ENCODE assay signal across 8 mouse cellular contexts in the genomic region with DNA sequence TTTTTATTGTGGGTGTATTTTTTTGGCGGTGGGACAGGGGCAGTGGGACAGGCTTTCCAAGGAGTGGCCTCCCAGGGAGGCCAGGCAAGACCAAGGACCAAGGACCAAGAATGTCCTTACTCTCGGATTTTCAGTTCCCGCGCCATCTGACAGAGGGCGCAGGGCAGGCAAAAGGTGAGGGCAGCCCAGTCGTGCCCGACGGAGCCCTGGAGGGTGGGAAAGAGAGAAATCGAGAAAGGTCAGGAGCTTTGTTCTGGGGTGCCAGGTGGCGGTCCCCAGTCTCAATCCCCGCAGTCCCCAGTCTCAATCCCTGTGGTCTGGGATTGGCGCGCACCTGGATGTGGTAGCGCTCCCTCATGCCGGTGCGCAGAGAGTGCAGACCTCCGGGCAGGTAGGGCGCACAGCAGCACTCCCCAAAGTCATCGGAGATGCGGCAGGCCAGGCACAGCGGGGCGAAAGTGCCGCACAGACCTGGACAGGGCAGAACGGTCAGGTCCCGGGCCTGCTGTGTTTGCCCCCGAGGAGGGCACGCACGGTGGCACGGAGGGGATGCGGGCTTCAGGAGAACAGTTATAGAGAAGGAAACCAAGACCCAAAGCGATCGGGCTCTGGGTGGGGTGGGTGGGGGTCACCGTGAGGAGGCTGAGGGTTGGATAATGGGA. TPM values are rescaled to one million over a fixed set of nuclear protein-coding genes. Genes with fewer than 3 reads are reported as not detected.
DNase-seq lines count a peak whose midpoint lies in the region; ATAC-seq and TF ChIP-seq lines count a peak whose summit lies in the region.

No protein-coding gene starts in this region.

- no peak overlapping the region for H3K4me3 ChIP-seq in liver, embryonic 14.5 days (ENCODE audit: insufficient read depth in 1 of 2, low read depth in 2 of 2, low read length in 2 of 2)
- H3K4me3 ChIP-seq in hindbrain, embryonic 13.5 days, result peak overlapping the region; percentile 5; the same call in 1 of the 2 replicates
- H3K4me3 ChIP-seq in lung, embryonic 16.5 days (ENCODE audit: low read length), result no peak overlapping the region

- DNase-seq in liver, embryonic 14.5 days (ENCODE audit: low read depth in 3 of 3, low spot score in 3 of 3), result no peak
- DNase-seq in liver (no peak), adipocyte (ENCODE audit: low spot score) (no peak)
- DNase-seq in urinary bladder, postnatal 10 days (ENCODE audit: low spot score), result no peak

- no peak overlapping the region for H3K4me2 ChIP-seq in liver, embryonic 14.5 days (ENCODE audit: low read depth)
- peak overlapping the region; percentile 33 for H3K4me2 ChIP-seq in hindbrain, embryonic 13.5 days
- peak overlapping the region; percentile 40; the same call in 1 of the 2 replicates for H3K4me2 ChIP-seq in lung, embryonic 16.5 days (ENCODE audit: low read depth, low read length)

- no peak for TF ChIP-seq EP300 in liver, embryonic 14.5 days (IDR thresholded peaks at IDR 0.05; ENCODE audit: low read depth)

- TF ChIP-seq CTCF in liver, embryonic 14.5 days (IDR thresholded peaks at IDR 0.05; ENCODE audit: low read depth), result peak; percentile 39; the same call in 1 of the 2 replicates

- no peaks in the 10 kb centered on the region for H3K4me1 ChIP-seq in liver, embryonic 14.5 days (replicated peaks; ENCODE audit: control insufficient read depth in 2 of 2, insufficient read depth in 2 of 2, low read length in 1 of 2)
- H3K4me1 ChIP-seq in hindbrain, embryonic 13.5 days (replicated peaks), result peaks cover 31% of the 10 kb centered on the region
- peaks cover 4% of the 10 kb centered on the region; the same call in 1 of the 2 replicates for H3K4me1 ChIP-seq in lung, embryonic 16.5 days (replicated peaks; ENCODE audit: control insufficient read depth, insufficient read depth, low read length)

- no peak overlapping the region for H3K9ac ChIP-seq in liver, embryonic 14.5 days (replicated peaks)
- 0 out of 2 replicates have a peak overlapping the region, but pooled peaks have one; percentile 13 for H3K9ac ChIP-seq in hindbrain, embryonic 13.5 days
- H3K9ac ChIP-seq in lung, embryonic 16.5 days (ENCODE audit: low read length), result peak overlapping the region; percentile 24

- ATAC-seq in liver, embryonic 14.5 days (ENCODE audit: insufficient read depth), result no peak
- peak; percentile 73 for ATAC-seq in common myeloid progenitor, adult 5-6 weeks (replicated peaks; ENCODE audit: low read depth, poor library complexity, severe bottlenecking)
- ATAC-seq in hindbrain, embryonic 13.5 days (ENCODE audit: low FRiP score), result no peak
- ATAC-seq in lung, embryonic 16.5 days (ENCODE audit: low read depth), result 0 out of 2 replicates have a peak, but pooled peaks have one; percentile 13
- no peak for ATAC-seq in activated CD4-positive, CD25-positive, alpha-beta regulatory T cell, adult 4 months

- H3K36me3 ChIP-seq in liver, embryonic 14.5 days (replicated peaks; ENCODE audit: control insufficient read depth, insufficient read depth, low read depth), result no peaks in the 10 kb centered on the region
- H3K36me3 ChIP-seq in hindbrain, embryonic 13.5 days, result peaks cover 20% of the 10 kb centered on the region
- H3K36me3 ChIP-seq in lung, embryonic 16.5 days (ENCODE audit: control insufficient read depth, insufficient read depth, low read length), result peaks cover 6% of the 10 kb centered on the region; the same call in 1 of the 2 replicates

- no peaks in the 10 kb centered on the region for H3K9me3 ChIP-seq in liver, embryonic 14.5 days (ENCODE audit: control insufficient read depth, low read length)
- no peaks in the 10 kb centered on the region for H3K9me3 ChIP-seq in hindbrain, embryonic 13.5 days
- H3K9me3 ChIP-seq in lung, embryonic 16.5 days (ENCODE audit: control insufficient read depth, low read length), result no peaks in the 10 kb centered on the region

- WGBS in liver, embryonic 14.5 days (ENCODE audit: insufficient replicate concordance), result 4% methylated on average over 33 of the region's 33 CpGs
- 2% methylated on average over 33 of the region's 33 CpGs for WGBS in hindbrain, embryonic 13.5 days
- WGBS in lung, embryonic 16.5 days, result 2% methylated on average over 28 of the region's 33 CpGs

- H3K27me3 ChIP-seq in liver, embryonic 14.5 days (ENCODE audit: control insufficient read depth, insufficient read depth, low read length), result peaks cover 34% of the 10 kb centered on the region
- H3K27me3 ChIP-seq in hindbrain, embryonic 13.5 days, result peaks cover 55% of the 10 kb centered on the region
- H3K27me3 ChIP-seq in lung, embryonic 16.5 days (ENCODE audit: control insufficient read depth, insufficient read depth, low read depth, low read length), result peaks cover 27% of the 10 kb centered on the region

- H3K27ac ChIP-seq in liver, embryonic 14.5 days, result no peak overlapping the region
- no peak overlapping the region for H3K27ac ChIP-seq in hindbrain, embryonic 13.5 days
- H3K27ac ChIP-seq in lung, embryonic 16.5 days (ENCODE audit: low read length), result no peak overlapping the region

RNA-seq across cellular contexts. Expression of gene Cnfn, which starts 1.8 kb away (rescaled TPM):
- not detected in 2 replicates for polyA plus RNA-seq in liver, embryonic 14.5 days (2012; rRNA removed)
- not detected in 2 replicates for polyA plus RNA-seq in liver, embryonic 14.5 days (2014; fragmentation: Nextera tagmentation; extraction: Ambion mirVana)
- total RNA-seq in common myeloid progenitor, adult 5-6 weeks (2017), result not detected in 2 replicates
- polyA plus RNA-seq in hindbrain, embryonic 13.5 days (2015; fragmentation: Nextera tagmentation; extraction: Ambion mirVana), result not detected in 2 replicates
- 0.33 and 2.9 TPM in 2 replicates for polyA plus RNA-seq in lung, embryonic 16.5 days (2015; fragmentation: Nextera tagmentation; extraction: Ambion mirVana)
- not detected for polyA plus RNA-seq in activated CD4-positive, CD25-positive, alpha-beta regulatory T cell, adult 4 months (2017; shearing (Covaris generic))

RNA-seq across cellular contexts. Expression of gene Lipe, which starts 30.7 kb away (rescaled TPM):
- polyA plus RNA-seq in liver, embryonic 14.5 days (2012; rRNA removed), result 2.3 TPM in 2 replicates
- 0.38 and 0.72 TPM in 2 replicates for polyA plus RNA-seq in liver, embryonic 14.5 days (2014; fragmentation: Nextera tagmentation; extraction: Ambion mirVana)
- total RNA-seq in common myeloid progenitor, adult 5-6 weeks (2017), result 6.6 and 10.1 TPM in 2 replicates
- 9.8 and 10.6 TPM in 2 replicates for polyA plus RNA-seq in hindbrain, embryonic 13.5 days (2015; fragmentation: Nextera tagmentation; extraction: Ambion mirVana)
- 9.4 and 11.4 TPM in 2 replicates for polyA plus RNA-seq in lung, embryonic 16.5 days (2015; fragmentation: Nextera tagmentation; extraction: Ambion mirVana)
- 10 to 100 TPM in 1 of 2 experiments, 1 to 10 TPM in 1; 8.5 to 10.7 TPM for polyA plus RNA-seq in activated CD4-positive, CD25-positive, alpha-beta regulatory T cell, adult 4 months (2017; shearing (Covaris generic))

RNA-seq across cellular contexts. Expression of gene Cxcl17, which starts 44.9 kb away (rescaled TPM):
- polyA plus RNA-seq in liver, embryonic 14.5 days (2012; rRNA removed), result not detected in 2 replicates
- polyA plus RNA-seq in liver, embryonic 14.5 days (2014; fragmentation: Nextera tagmentation; extraction: Ambion mirVana), result not detected in 2 replicates
- total RNA-seq in common myeloid progenitor, adult 5-6 weeks (2017), result not detected in 2 replicates
- 0.23 and 0.82 TPM in 2 replicates for polyA plus RNA-seq in hindbrain, embryonic 13.5 days (2015; fragmentation: Nextera tagmentation; extraction: Ambion mirVana)
- 0.49 TPM in 1 of 2 replicates, not detected in the other for polyA plus RNA-seq in lung, embryonic 16.5 days (2015; fragmentation: Nextera tagmentation; extraction: Ambion mirVana)
- polyA plus RNA-seq in activated CD4-positive, CD25-positive, alpha-beta regulatory T cell, adult 4 months (2017; shearing (Covaris generic)), result not detected

RNA-seq across cellular contexts. Expression of gene Megf8, which starts 50.8 kb away (rescaled TPM):
- polyA plus RNA-seq in liver, embryonic 14.5 days (2012; rRNA removed), result 1.3 TPM in 2 replicates
- 0.53 and 0.71 TPM in 2 replicates for polyA plus RNA-seq in liver, embryonic 14.5 days (2014; fragmentation: Nextera tagmentation; extraction: Ambion mirVana)
- 4.9 and 6.2 TPM in 2 replicates for total RNA-seq in common myeloid progenitor, adult 5-6 weeks (2017)
- polyA plus RNA-seq in hindbrain, embryonic 13.5 days (2015; fragmentation: Nextera tagmentation; extraction: Ambion mirVana), result 18.7 and 20.4 TPM in 2 replicates
- polyA plus RNA-seq in lung, embryonic 16.5 days (2015; fragmentation: Nextera tagmentation; extraction: Ambion mirVana), result 11.8 and 12.1 TPM in 2 replicates
- polyA plus RNA-seq in activated CD4-positive, CD25-positive, alpha-beta regulatory T cell, adult 4 months (2017; shearing (Covaris generic)), result under 1 TPM in 1 of 2 experiments, not detected in 1; 0.03 TPM

Comparison
In these comparisons a context has a peak if more than half of its experiments do, and no peak if none do; other contexts are left out.
1. ATAC-seq: peak in common myeloid progenitor, adult 5-6 weeks (single experiment) and lung, embryonic 16.5 days (single experiment); none in liver, embryonic 14.5 days (single experiment), hindbrain, embryonic 13.5 days (single experiment) and activated CD4-positive, CD25-positive, alpha-beta regulatory T cell, adult 4 months (single experiment).